Mouse (Mus musculus) neural tube, embryonic 12.5 days (tissue): ENCODE data around the gene Pacrg. TPM values are rescaled to one million over a fixed set of nuclear protein-coding genes. Genes with fewer than 3 reads are reported as not detected.

Experiments
- ATAC-seq: fragments of 200-750 bp; cut with Nextera tagmentation; 2 replicates; pipeline ENCODE4 v1.8.0; 2017; ENCODE audit warnings: low read depth, mild to moderate bottlenecking, moderate TSS enrichment, moderate library complexity; ENCODE audit not compliant: low FRiP score
- H3K27ac ChIP-seq: fragments of 300-500 bp; sonication (generic); 2 replicates; pipeline ENCODE4 v1.5.1; 2016
- H3K27me3 ChIP-seq: fragments of 300-500 bp; sonication (generic); replicated peaks from 2 replicates; pipeline ENCODE4 v1.6.1; 2016; ENCODE audit warnings: mild to moderate bottlenecking
- H3K36me3 ChIP-seq: fragments of 300-500 bp; sonication (generic); 2 replicates; pipeline ENCODE4 v1.6.1; 2016; ENCODE audit warnings: mild to moderate bottlenecking
- H3K4me1 ChIP-seq: fragments of 300-500 bp; sonication (generic); 2 replicates; pipeline ENCODE4 v1.6.1; 2016
- H3K4me2 ChIP-seq: fragments of 300-500 bp; sonication (generic); replicated peaks from 2 replicates; pipeline ENCODE4 v1.6.1; 2016; ENCODE audit warnings: mild to moderate bottlenecking
- H3K4me3 ChIP-seq: fragments of 300-500 bp; sonication (generic); 2 replicates; pipeline ENCODE4 v1.5.1; 2016
- H3K9ac ChIP-seq: fragments of 300-500 bp; sonication (generic); 2 replicates; pipeline ENCODE4 v1.6.1; 2016; ENCODE audit warnings: mild to moderate bottlenecking
- H3K9me3 ChIP-seq: fragments of 300-500 bp; sonication (generic); 2 replicates; pipeline ENCODE4 v1.6.1; 2016; ENCODE audit warnings: mild to moderate bottlenecking
- WGBS: fragments of 180-500 bp; shearing (Covaris S2); methylation state at CpG from one replicate; pipeline ENCODE4 v1.1.7; 2016; 5-methylcytosine and 5-hydroxymethylcytosine counted together
- polyA plus RNA-seq: library from polyadenylated mRNA; unstranded; fragments of >200 nt; fragmentation: Nextera tagmentation; extraction: Ambion mirVana; gene quantifications from 2 replicates; pipeline ENCODE4 v1.2.1, GENCODE M21; 2016

The Pacrg gene
- polyA plus RNA-seq, 1 experiment from 2014 or later = 8.8 TPM

DNA sequence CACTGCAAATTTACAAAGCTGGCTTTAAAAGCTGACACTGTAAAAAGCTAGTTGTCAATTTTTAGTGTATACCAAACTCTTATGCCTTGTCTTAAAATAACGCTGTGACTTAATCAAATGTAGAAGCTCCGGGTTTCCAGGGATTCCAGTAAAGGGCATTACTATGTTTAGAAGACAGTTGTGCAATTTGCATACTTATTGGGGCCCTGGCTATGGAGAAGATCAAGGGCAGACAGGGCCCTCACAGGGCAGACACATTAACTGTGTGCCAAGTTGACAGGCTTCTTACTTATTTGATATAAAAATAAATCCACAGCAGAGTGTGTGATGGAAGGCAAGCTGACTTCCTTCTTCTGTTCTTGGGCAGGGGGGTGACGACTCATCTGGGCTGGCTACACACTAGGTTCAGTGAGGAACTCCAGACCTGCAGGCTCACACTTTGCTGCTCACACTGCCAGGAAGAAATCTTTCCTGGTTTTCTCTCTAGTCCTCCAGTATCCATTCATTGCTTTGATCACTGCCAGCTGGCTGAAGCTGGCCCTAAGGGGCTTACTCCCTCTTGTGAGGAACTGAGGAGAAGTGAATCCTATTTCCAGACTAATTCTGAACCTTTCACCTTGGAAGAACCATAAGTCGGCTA is 342.2 kb downstream of the Pacrg start:
- H3K36me3 ChIP-seq = no peaks in the 10 kb centered on the region
- 49% methylated on average over 4 of the region's 4 CpGs for WGBS
- ATAC-seq = no peak
- no peak overlapping the region for H3K27ac ChIP-seq
- no peak overlapping the region for H3K9ac ChIP-seq
- H3K4me3 ChIP-seq = no peak overlapping the region
- peaks cover 20% of the 10 kb centered on the region for H3K4me1 ChIP-seq
- no peak overlapping the region for H3K4me2 ChIP-seq
- H3K9me3 ChIP-seq = no peaks in the 10 kb centered on the region
- H3K27me3 ChIP-seq = no peaks in the 10 kb centered on the region; the same call in 1 of the 2 replicates

DNA sequence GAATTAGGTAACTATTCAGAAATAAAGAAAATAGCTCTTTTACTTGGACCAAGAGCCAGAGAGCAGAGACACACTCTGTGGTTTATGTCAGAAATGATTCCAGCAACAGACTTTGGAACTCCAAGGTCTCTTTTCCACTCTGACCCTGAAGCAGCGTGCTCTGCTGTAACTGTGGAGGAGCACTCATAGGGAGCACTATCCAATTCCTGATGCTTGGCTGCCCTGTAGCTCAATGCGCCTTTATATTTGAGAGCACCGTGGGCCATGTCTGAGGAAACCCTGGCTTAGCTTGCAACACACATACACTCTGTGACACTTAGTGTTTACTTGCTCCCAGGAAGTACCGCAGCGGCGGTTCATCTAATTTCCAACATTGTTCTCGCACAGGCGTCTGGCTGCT is 344.0 kb downstream of the Pacrg start:
- ATAC-seq = no peak
- Histone ChIP-seq H3K4me2 (no peak overlapping the region), H3K9ac (no peak overlapping the region), H3K4me1 (peaks cover 28% of the 10 kb centered on the region), H3K4me3 (no peak overlapping the region), H3K36me3 (no peaks in the 10 kb centered on the region), H3K27ac (no peak overlapping the region), H3K27me3 (no peaks in the 10 kb centered on the region; the same call in 1 of the 2 replicates), H3K9me3 (no peaks in the 10 kb centered on the region)
- WGBS = 86% methylated on average over 8 of the region's 8 CpGs

- WGBS = 30% methylated on average over 8 of the region's 8 CpGs
- Histone ChIP-seq H3K9ac (no peak overlapping the region), H3K9me3 (no peaks in the 10 kb centered on the region), H3K27ac (no peak overlapping the region), H3K4me3 (no peak overlapping the region), H3K36me3 (no peaks in the 10 kb centered on the region), H3K4me2 (no peak overlapping the region), H3K27me3 (no peaks in the 10 kb centered on the region; the same call in 1 of the 2 replicates), H3K4me1 (peaks cover 28% of the 10 kb centered on the region)
- ATAC-seq = no peak
Observed at GRCm38 (mm10) chr17:10495588-10495987, 344.5 kb downstream of the Pacrg start.

DNA sequence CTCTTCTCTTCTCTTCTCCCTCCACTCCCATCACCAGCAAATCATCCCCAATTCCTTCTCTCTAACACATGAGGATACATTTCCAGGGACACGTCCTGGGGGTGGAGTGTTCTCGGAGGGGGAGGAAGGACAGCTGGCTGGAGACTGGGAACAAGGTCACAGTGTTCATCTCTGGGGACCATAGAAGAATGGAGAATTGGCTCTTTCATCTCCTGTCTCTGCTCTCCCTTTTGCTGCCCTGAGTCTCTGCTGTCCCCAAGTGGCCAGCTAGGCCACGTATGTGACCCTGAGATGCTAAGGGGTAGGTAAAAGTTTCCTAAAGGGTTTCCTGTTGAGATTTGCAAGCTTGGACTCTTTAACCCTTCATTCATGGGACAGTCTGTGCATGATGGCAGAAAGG is 347.0 kb downstream of the Pacrg start:
- Histone ChIP-seq H3K4me3 (no peak overlapping the region), H3K4me1 (peaks cover 32% of the 10 kb centered on the region), H3K36me3 (no peaks in the 10 kb centered on the region), H3K27ac (no peak overlapping the region), H3K9ac (no peak overlapping the region), H3K9me3 (no peaks in the 10 kb centered on the region), H3K4me2 (no peak overlapping the region), H3K27me3 (no peaks in the 10 kb centered on the region; the same call in 1 of the 2 replicates)
- 5% methylated on average over 3 of the region's 3 CpGs for WGBS
- no peak for ATAC-seq

- Histone ChIP-seq H3K9me3 (no peaks in the 10 kb centered on the region), H3K27ac (no peak overlapping the region), H3K27me3 (no peaks in the 10 kb centered on the region; the same call in 1 of the 2 replicates), H3K4me1 (peaks cover 25% of the 10 kb centered on the region), H3K4me2 (no peak overlapping the region), H3K36me3 (no peaks in the 10 kb centered on the region), H3K9ac (no peak overlapping the region), H3K4me3 (no peak overlapping the region)
- WGBS = 47% methylated on average over 8 of the region's 8 CpGs
- ATAC-seq = no peak
Observed at GRCm38 (mm10) chr17:10490374-10491169, 349.5 kb downstream of the Pacrg start.

DNA sequence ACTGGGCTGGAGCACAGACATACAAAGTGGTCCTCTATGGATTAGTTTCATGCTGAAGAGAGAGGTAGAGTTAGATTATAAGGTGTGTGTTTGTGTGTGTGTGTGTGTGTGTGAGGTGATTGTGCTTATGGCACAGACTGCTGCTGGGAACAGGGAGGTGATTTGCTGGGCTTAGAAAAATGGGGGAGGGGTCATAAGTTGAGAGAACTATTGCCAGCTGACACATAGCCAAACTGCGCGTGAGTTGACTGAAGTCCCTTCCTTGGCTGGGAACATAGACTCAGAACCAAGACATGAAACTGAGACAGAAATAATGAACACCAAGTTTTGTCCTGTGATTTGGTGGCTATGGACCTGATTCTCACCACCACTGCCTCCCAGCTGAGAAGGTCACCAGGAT is 351.2 kb downstream of the Pacrg start:
- H3K4me2 ChIP-seq = no peak overlapping the region
- ATAC-seq = no peak
- 100% methylated on average over 2 of the region's 2 CpGs for WGBS
- no peak overlapping the region for H3K9ac ChIP-seq
- H3K36me3 ChIP-seq = no peaks in the 10 kb centered on the region
- no peak overlapping the region for H3K27ac ChIP-seq
- peaks cover 29% of the 10 kb centered on the region for H3K4me1 ChIP-seq
- no peaks in the 10 kb centered on the region; the same call in 1 of the 2 replicates for H3K27me3 ChIP-seq
- H3K9me3 ChIP-seq = no peaks in the 10 kb centered on the region
- no peak overlapping the region for H3K4me3 ChIP-seq

DNA sequence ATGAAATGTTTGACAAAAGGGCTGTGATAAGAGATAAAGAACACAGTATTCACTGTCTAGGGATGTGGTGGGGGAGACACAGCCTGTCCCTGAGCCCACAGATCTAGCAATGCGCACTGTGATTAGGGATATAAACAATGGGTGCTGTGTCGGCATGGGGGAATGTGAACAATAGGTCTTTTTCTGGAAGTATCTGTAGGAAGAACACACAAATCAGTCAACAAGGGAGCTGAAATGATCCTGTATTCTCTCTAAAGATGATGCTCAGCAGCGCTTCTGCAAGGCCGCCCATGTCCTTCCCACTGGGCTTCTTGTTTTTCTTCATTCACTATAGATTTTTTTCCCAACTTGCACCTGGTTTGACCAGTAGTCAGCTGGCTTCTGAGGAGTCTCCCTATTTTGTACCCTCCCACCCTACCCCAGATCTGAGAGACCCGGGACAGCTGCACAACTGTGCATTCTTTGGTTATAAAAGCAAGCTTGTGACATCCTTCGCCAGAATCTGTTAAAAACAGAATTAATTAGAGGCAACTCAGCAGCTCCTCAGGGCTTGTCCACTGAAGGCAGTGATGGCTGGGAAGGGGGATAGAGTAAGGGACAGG is 356.1 kb downstream of the Pacrg start:
- 37% methylated on average over 6 of the region's 6 CpGs for WGBS
- Histone ChIP-seq H3K9ac (no peak overlapping the region), H3K9me3 (no peaks in the 10 kb centered on the region), H3K36me3 (no peaks in the 10 kb centered on the region), H3K27me3 (no peaks in the 10 kb centered on the region), H3K4me1 (peaks cover 8% of the 10 kb centered on the region), H3K27ac (no peak overlapping the region), H3K4me2 (no peak overlapping the region), H3K4me3 (no peak overlapping the region)
- peak; percentile 48; the same call in 1 of the 2 replicates for ATAC-seq

GRCm38 (mm10) chr17:10481081-10481480 is 359.0 kb downstream of the Pacrg start:
- Histone ChIP-seq H3K27me3 (no peaks in the 10 kb centered on the region), H3K4me2 (no peak overlapping the region), H3K36me3 (no peaks in the 10 kb centered on the region), H3K4me3 (no peak overlapping the region), H3K27ac (no peak overlapping the region), H3K9me3 (no peaks in the 10 kb centered on the region), H3K4me1 (peaks cover 29% of the 10 kb centered on the region), H3K9ac (no peak overlapping the region)
- WGBS = 95% methylated on average over 1 of the region's 1 CpGs
- no peak for ATAC-seq

GRCm38 (mm10) chr17:10479020-10479707 is 360.9 kb downstream of the Pacrg start:
- peaks cover 25% of the 10 kb centered on the region for H3K4me1 ChIP-seq
- H3K4me2 ChIP-seq = no peak overlapping the region
- no peaks in the 10 kb centered on the region for H3K27me3 ChIP-seq
- H3K9me3 ChIP-seq = no peaks in the 10 kb centered on the region
- no peak overlapping the region for H3K27ac ChIP-seq
- H3K36me3 ChIP-seq = no peaks in the 10 kb centered on the region
- H3K4me3 ChIP-seq = no peak overlapping the region
- H3K9ac ChIP-seq = no peak overlapping the region
- ATAC-seq = no peak
- WGBS = 70% methylated on average over 17 of the region's 17 CpGs

GRCm38 (mm10) chr17:10478377-10478776 is 361.7 kb downstream of the Pacrg start:
- Histone ChIP-seq H3K27me3 (no peaks in the 10 kb centered on the region), H3K4me2 (no peak overlapping the region), H3K36me3 (no peaks in the 10 kb centered on the region), H3K27ac (no peak overlapping the region), H3K4me3 (no peak overlapping the region), H3K4me1 (peaks cover 21% of the 10 kb centered on the region), H3K9ac (no peak overlapping the region), H3K9me3 (no peaks in the 10 kb centered on the region)
- 0 out of 2 replicates have a peak, but pooled peaks have one; percentile 29 for ATAC-seq
- 76% methylated on average over 3 of the region's 3 CpGs for WGBS

DNA sequence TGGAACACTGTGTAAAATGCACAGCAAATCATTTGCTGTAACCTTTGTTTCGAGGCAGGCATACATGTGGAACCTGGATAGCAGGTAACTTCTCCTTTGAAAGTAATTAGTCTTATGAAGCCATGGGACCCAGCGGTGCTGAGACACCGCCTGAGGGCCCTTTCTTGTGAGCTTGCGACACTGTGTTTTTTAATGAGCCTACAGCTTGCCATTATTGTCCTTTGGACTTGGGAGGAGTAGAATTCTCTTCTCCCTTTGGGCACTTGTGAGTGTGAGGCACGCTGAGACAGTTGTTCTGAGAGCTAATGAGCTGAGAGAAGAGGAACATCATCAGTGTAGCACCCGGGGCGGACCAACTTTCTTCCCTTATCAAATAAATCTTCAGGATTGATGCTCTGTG is 363.3 kb downstream of the Pacrg start:
- Histone ChIP-seq H3K36me3 (no peaks in the 10 kb centered on the region), H3K4me2 (no peak overlapping the region), H3K9me3 (no peaks in the 10 kb centered on the region), H3K27me3 (no peaks in the 10 kb centered on the region), H3K9ac (no peak overlapping the region), H3K4me3 (no peak overlapping the region), H3K27ac (no peak overlapping the region), H3K4me1 (peaks cover 21% of the 10 kb centered on the region)
- 0 out of 2 replicates have a peak, but pooled peaks have one; percentile 29 for ATAC-seq
- 34% methylated on average over 7 of the region's 7 CpGs for WGBS

DNA sequence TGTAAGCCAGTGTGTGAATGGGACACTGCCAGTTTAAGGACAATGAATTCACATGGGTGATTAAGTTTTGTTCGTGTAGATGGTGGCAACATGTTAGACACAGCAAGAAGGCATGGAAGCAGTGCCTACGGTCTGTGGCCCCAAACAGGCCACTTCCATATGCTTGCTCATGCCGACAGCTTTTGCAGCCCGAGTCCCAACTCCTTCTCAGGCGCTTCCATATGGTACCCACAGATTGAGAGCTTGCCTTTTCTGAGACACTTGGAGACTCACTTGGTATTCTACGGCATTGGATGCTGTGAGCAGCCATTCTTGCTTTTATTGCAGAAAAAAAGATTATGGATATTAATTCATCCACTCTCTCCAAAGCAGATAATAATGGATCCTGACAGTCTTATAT is 365.1 kb downstream of the Pacrg start:
- no peak overlapping the region for H3K4me3 ChIP-seq
- H3K27me3 ChIP-seq = no peaks in the 10 kb centered on the region
- H3K9me3 ChIP-seq = no peaks in the 10 kb centered on the region
- no peaks in the 10 kb centered on the region for H3K36me3 ChIP-seq
- no peak for ATAC-seq
- H3K4me2 ChIP-seq = no peak overlapping the region
- WGBS = 85% methylated on average over 6 of the region's 6 CpGs
- H3K4me1 ChIP-seq = peaks cover 21% of the 10 kb centered on the region
- H3K9ac ChIP-seq = no peak overlapping the region
- no peak overlapping the region for H3K27ac ChIP-seq
